Mouse (Mus musculus) testis, adult 2 months (tissue): ENCODE data around the gene Celf5. TPM values are rescaled to one million over a fixed set of nuclear protein-coding genes. Genes with fewer than 3 reads are reported as not detected.

Experiments used
- H3K27ac ChIP-seq: fragments of 200-500 bp; 2 replicates; pipeline ENCODE4 v1.5.1; 2012; ENCODE audit warnings: low read depth, low read length; ENCODE audit not compliant: control insufficient read depth, insufficient read depth
- H3K27me3 ChIP-seq: fragments of 200-500 bp; 2 replicates; pipeline ENCODE4 v1.6.1; 2012; ENCODE audit warnings: mild to moderate bottlenecking, low read length, moderate library complexity; ENCODE audit not compliant: control insufficient read depth, insufficient read depth
- H3K36me3 ChIP-seq: fragments of 200-500 bp; 2 replicates; pipeline ENCODE4 v1.6.1; 2012; ENCODE audit warnings: mild to moderate bottlenecking, low read length; ENCODE audit not compliant: control insufficient read depth, insufficient read depth
- H3K4me1 ChIP-seq: fragments of 200-500 bp; 2 replicates; pipeline ENCODE4 v1.6.1; 2012; ENCODE audit warnings: low read length; ENCODE audit not compliant: control insufficient read depth, insufficient read depth
- H3K4me3 ChIP-seq: fragments of 200-500 bp; 2 replicates; pipeline ENCODE4 v1.5.1; 2012; ENCODE audit warnings: low read depth, mild to moderate bottlenecking, low read length, moderate library complexity, mixed read lengths; ENCODE audit not compliant: control insufficient read depth
- CTCF ChIP-seq: fragments of 200-500 bp; IDR thresholded peaks from 2 replicates; pipeline ENCODE4 v1.5.1; 2012; ENCODE audit warnings: low read depth, mild to moderate bottlenecking, inconsistent platforms, low read length, moderate library complexity; ENCODE audit not compliant: control insufficient read depth, insufficient read depth, insufficient replicate concordance
- POLR2A ChIP-seq: fragments of 200-500 bp; IDR thresholded peaks from 2 replicates; pipeline ENCODE4 v1.6.1; 2012; ENCODE audit warnings: low read depth, mild to moderate bottlenecking, inconsistent platforms, low read length, moderate library complexity; ENCODE audit not compliant: control insufficient read depth
- polyA plus RNA-seq: library from polyadenylated mRNA; depleted of rRNA; stranded (reverse); fragments of >200 nt; gene quantifications from 2 replicates; pipeline ENCODE4 v1.2.3, GENCODE M21; 2012

Celf5 gene
- polyA plus RNA-seq, 1 experiment, result 163 TPM

GRCm38 (mm10) chr10:81492606-81493240, 10.2 kb upstream of the Celf5 start:
- H3K27ac ChIP-seq, result no peak overlapping the region
- no peaks in the 10 kb centered on the region; the same call in 1 of the 2 replicates for H3K36me3 ChIP-seq
- H3K4me1 ChIP-seq, result peaks cover 10% of the 10 kb centered on the region
- H3K4me3 ChIP-seq, result no peak overlapping the region
- H3K27me3 ChIP-seq, result no peaks in the 10 kb centered on the region
- TF ChIP-seq CTCF (no peak), POLR2A (no peak)

- TF ChIP-seq POLR2A (no peak), CTCF (no peak)
- no peaks in the 10 kb centered on the region for H3K27me3 ChIP-seq
- no peak overlapping the region for H3K27ac ChIP-seq
- H3K36me3 ChIP-seq, result no peaks in the 10 kb centered on the region; the same call in 1 of the 2 replicates
- no peak overlapping the region for H3K4me3 ChIP-seq
- peaks cover 10% of the 10 kb centered on the region for H3K4me1 ChIP-seq
Observed at GRCm38 (mm10) chr10:81491018-81491417, 8.5 kb upstream of the Celf5 start.

- TF ChIP-seq POLR2A (no peak), CTCF (no peak)
Observed at GRCm38 (mm10) chr10:81489941-81490340, 7.4 kb upstream of the Celf5 start.

GRCm38 (mm10) chr10:81488081-81488480, 5.6 kb upstream of the Celf5 start:
- H3K27me3 ChIP-seq, result no peaks in the 10 kb centered on the region
- TF ChIP-seq CTCF, result no peak
- TF ChIP-seq POLR2A, result no peak
- H3K36me3 ChIP-seq, result no peaks in the 10 kb centered on the region; the same call in 1 of the 2 replicates
- peaks cover 5% of the 10 kb centered on the region; the same call in 1 of the 2 replicates for H3K4me1 ChIP-seq
- no peak overlapping the region for H3K4me3 ChIP-seq
- no peak overlapping the region for H3K27ac ChIP-seq

More at GRCm38 (mm10) chr10:81489941-81490340, 7.4 kb upstream of the Celf5 start:
- Histone ChIP-seq H3K36me3 (no peaks in the 10 kb centered on the region; the same call in 1 of the 2 replicates), H3K4me3 (no peak overlapping the region), H3K27ac (no peak overlapping the region), H3K4me1 (peaks cover under 1% of the 10 kb centered on the region), H3K27me3 (no peaks in the 10 kb centered on the region)

GRCm38 (mm10) chr10:81486496-81486895, 4.0 kb upstream of the Celf5 start:
- no peak overlapping the region for H3K27ac ChIP-seq

GRCm38 (mm10) chr10:81485479-81486018, 3.0 kb upstream of the Celf5 start:
- TF ChIP-seq CTCF, result no peak
- no peak for TF ChIP-seq POLR2A
- Histone ChIP-seq H3K4me1 (peaks cover 13% of the 10 kb centered on the region), H3K4me3 (no peak overlapping the region), H3K36me3 (no peaks in the 10 kb centered on the region; the same call in 1 of the 2 replicates), H3K27ac (no peak overlapping the region), H3K27me3 (no peaks in the 10 kb centered on the region; the same call in 1 of the 2 replicates)

More at GRCm38 (mm10) chr10:81486496-81486895, 4.0 kb upstream of the Celf5 start:
- H3K36me3 ChIP-seq, result no peaks in the 10 kb centered on the region; the same call in 1 of the 2 replicates
- no peak overlapping the region for H3K4me3 ChIP-seq
- peaks cover 13% of the 10 kb centered on the region for H3K4me1 ChIP-seq
- TF ChIP-seq CTCF, result no peak
- no peak for TF ChIP-seq POLR2A
- H3K27me3 ChIP-seq, result no peaks in the 10 kb centered on the region; the same call in 1 of the 2 replicates

GRCm38 (mm10) chr10:81485060-81485449, 2.5 kb upstream of the Celf5 start:
- H3K36me3 ChIP-seq, result no peaks in the 10 kb centered on the region; the same call in 1 of the 2 replicates
- no peak overlapping the region for H3K27ac ChIP-seq
- peaks cover 13% of the 10 kb centered on the region for H3K4me1 ChIP-seq
- TF ChIP-seq POLR2A (no peak), CTCF (no peak)
- H3K27me3 ChIP-seq, result no peaks in the 10 kb centered on the region; the same call in 1 of the 2 replicates
- no peak overlapping the region for H3K4me3 ChIP-seq

- TF ChIP-seq CTCF, result no peak
- TF ChIP-seq POLR2A, result no peak
- no peaks in the 10 kb centered on the region; the same call in 1 of the 2 replicates for H3K27me3 ChIP-seq
- no peak overlapping the region for H3K4me3 ChIP-seq
- no peak overlapping the region for H3K27ac ChIP-seq
- H3K36me3 ChIP-seq, result no peaks in the 10 kb centered on the region; the same call in 1 of the 2 replicates
- H3K4me1 ChIP-seq, result peaks cover 13% of the 10 kb centered on the region
Observed at GRCm38 (mm10) chr10:81484441-81485059, 2.0 kb upstream of the Celf5 start.
